Mouse (Mus musculus) heart, embryonic 11.5 days (tissue): Measurements from ENCODE around the gene Scn3b. TPM values are rescaled to one million over a fixed set of nuclear protein-coding genes. Genes with fewer than 3 reads are reported as not detected.
A peak's percentile ranks its signal among the peaks of the same experiment; 100 is the strongest.

Experiments used
- ATAC-seq: fragments of 200-750 bp; cut with Nextera tagmentation; replicated peaks from 2 replicates; pipeline ENCODE4 v1.8.0; 2017; ENCODE audit warnings: moderate library complexity; ENCODE audit not compliant: insufficient number of reproducible peaks, low FRiP score, low TSS enrichment
- H3K27ac ChIP-seq: fragments of 300-500 bp; sonication (generic); 2 replicates; pipeline ENCODE4 v1.5.1; 2014; ENCODE audit warnings: mild to moderate bottlenecking, low read depth, low read length
- H3K27me3 ChIP-seq: fragments of 300-500 bp; sonication (generic); 2 replicates; pipeline ENCODE4 v1.6.1; 2014; ENCODE audit warnings: mild to moderate bottlenecking, low read length, mixed read lengths; ENCODE audit not compliant: control insufficient read depth, insufficient read depth
- H3K36me3 ChIP-seq: fragments of 300-500 bp; sonication (generic); 2 replicates; pipeline ENCODE4 v1.6.1; 2014; ENCODE audit warnings: mild to moderate bottlenecking, low read length, moderate library complexity, mixed read lengths; ENCODE audit not compliant: control insufficient read depth, insufficient read depth
- H3K4me1 ChIP-seq: fragments of 300-500 bp; sonication (generic); 2 replicates; pipeline ENCODE4 v1.6.1; 2014; ENCODE audit warnings: low read length; ENCODE audit not compliant: control insufficient read depth, insufficient read depth
- H3K4me2 ChIP-seq: fragments of 300-500 bp; sonication (generic); 2 replicates; pipeline ENCODE4 v1.6.1; 2014; ENCODE audit warnings: mild to moderate bottlenecking, moderate library complexity
- H3K4me3 ChIP-seq: fragments of 300-500 bp; sonication (generic); 2 replicates; pipeline ENCODE4 v1.5.1; 2014; ENCODE audit warnings: low read depth, low read length
- H3K9ac ChIP-seq: fragments of 300-500 bp; sonication (generic); 2 replicates; pipeline ENCODE4 v1.6.1; 2014; ENCODE audit warnings: mild to moderate bottlenecking, low read depth, low read length, moderate library complexity
- H3K9me3 ChIP-seq: fragments of 300-500 bp; sonication (generic); replicated peaks from 2 replicates; pipeline ENCODE4 v1.6.1; 2016; ENCODE audit warnings: low read length; ENCODE audit not compliant: control insufficient read depth
- WGBS: fragments of 180-500 bp; shearing (Covaris S2); extraction: QIAGEN DNeasy Blood & Tissue Kit; methylation state at CpG from one replicate; pipeline ENCODE4 v1.1.7; 2014; ENCODE audit not compliant: insufficient replicate concordance; 5-methylcytosine and 5-hydroxymethylcytosine counted together
- polyA plus RNA-seq: library from polyadenylated mRNA; unstranded; fragments of >200 nt; fragmentation: Nextera tagmentation; extraction: Ambion mirVana; gene quantifications from 2 replicates; pipeline ENCODE4 v1.2.1, GENCODE M21; 2014

The Scn3b gene
- 0.38 and 0.44 TPM in 2 replicates for polyA plus RNA-seq

DNA sequence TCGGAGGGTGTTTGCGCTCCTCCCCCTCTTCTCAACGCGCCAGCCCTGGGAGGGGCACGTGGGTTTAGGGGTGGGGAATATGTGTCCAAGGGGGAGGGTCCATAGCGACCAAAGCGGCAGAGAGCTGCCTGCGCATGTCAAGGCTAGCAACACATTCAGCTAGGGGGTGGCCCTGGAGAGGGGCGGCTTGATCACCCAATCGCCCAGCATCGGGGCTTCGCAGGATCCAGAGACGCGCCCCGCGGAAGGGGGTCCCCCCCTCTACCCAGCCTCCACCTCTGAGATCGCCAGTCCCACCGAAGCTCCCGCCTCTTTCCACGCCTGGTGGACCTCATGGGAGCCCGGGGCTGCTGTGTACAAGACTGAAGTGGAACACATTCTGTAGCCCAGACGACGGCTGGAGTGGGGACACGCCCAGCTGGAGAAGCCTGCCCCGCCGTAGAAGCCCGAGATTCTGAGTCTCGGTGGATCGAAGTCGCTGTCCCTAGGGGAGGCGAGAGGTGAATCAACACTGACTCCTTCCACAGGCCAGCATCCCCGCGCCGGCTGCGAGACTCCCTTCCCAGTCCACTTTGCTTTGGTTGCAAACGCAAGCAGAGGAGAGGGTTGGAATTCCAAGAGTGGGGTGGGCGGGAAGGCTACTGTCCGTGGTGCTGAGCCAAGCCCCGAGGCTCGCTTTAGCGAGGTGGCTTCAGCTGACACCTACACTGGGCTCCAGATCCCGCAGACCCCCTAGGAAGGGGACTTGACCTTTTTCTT lies at the start of gene Scn3b:
Scn3b (plus strand) TSS at position 115 of the 759 bp plus-strand sequence.
- no peaks in the 10 kb centered on the region for H3K36me3 ChIP-seq
- H3K9me3 ChIP-seq, result no peaks in the 10 kb centered on the region
- peak within 1 kb of the TSS; percentile 63 for H3K4me2 ChIP-seq
- ATAC-seq, result peak; percentile 49; the same call in 1 of the 2 replicates
- H3K4me3 ChIP-seq, result peak within 1 kb of the TSS; percentile 34
- WGBS, result 1% methylated on average over 39 of the region's 42 CpGs
- peaks cover 23% of the 10 kb centered on the region for H3K27me3 ChIP-seq
- H3K4me1 ChIP-seq, result peaks cover 5% of the 10 kb centered on the region; the same call in 1 of the 2 replicates
- no peak within 1 kb of the TSS for H3K9ac ChIP-seq
- H3K27ac ChIP-seq, result no peak within 1 kb of the TSS

DNA sequence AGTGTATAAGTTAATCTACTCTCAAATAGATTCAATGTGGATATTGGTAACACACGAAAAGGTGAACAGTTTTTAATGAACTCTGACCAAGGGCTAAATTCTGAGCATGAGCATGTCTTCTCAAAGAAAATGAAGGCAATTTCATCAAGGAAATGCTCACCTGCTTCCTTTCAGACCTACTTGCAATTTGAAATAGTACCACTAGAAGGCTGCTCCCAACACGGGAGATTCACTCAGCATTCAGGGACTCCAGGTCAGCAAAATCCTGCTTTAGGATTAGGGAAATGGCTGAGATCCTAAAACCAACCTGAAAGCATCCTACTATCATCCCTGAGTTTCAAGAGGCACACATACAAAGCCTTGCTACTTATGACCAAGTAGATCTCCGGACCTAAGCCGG lies 44.7 kb upstream of the Scn3b start:
- Histone ChIP-seq H3K36me3 (no peaks in the 10 kb centered on the region), H3K4me1 (no peaks in the 10 kb centered on the region), H3K27ac (no peak overlapping the region), H3K9ac (no peak overlapping the region), H3K27me3 (no peaks in the 10 kb centered on the region), H3K9me3 (no peaks in the 10 kb centered on the region), H3K4me3 (no peak overlapping the region), H3K4me2 (no peak overlapping the region)
- 63% methylated on average over 4 of the region's 4 CpGs for WGBS
- no peak for ATAC-seq

DNA sequence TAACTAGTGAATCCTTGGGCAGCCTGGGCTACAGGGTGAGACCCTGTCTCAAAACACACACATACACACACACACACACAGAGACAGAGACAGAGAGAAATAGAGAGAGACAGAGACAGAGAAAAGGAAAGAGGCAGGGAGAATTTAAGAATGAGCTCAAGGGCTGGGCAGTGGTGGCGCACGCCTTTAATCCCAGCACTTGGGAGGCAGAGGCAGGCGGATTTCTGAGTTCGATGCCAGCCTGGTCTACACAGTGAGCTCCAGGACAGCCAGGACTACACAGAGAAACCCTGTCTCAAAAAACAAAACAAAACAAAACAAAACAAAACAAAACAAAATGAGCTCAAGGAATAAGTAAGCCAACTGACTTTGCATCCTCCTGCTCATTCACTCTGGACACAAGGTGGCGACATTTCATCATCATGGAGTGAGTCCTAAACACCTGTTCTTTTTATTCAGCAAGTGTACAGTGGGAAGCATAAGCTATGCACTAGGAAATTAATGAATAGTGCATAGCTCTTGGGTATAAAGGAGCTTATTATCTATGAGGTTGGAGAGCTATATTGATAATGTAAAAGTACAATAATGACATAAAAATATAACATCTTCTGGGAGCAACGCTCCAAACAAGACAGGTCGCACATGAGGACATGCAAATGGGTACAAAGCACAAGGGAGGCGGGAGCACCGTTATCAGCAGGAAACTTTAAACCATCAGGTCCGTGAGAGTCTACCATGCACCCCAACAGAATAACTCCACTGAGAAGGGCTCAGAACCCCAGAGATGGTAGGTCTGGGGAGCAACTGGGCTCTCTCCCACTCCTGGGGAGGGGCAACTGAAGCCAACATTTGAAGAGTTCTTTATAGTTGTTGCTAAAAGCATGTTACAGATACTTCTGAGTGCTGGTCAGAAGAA lies 40.9 kb upstream of the Scn3b start:
- no peak for ATAC-seq
- no peak overlapping the region for H3K9ac ChIP-seq
- 64% methylated on average over 10 of the region's 10 CpGs for WGBS

DNA sequence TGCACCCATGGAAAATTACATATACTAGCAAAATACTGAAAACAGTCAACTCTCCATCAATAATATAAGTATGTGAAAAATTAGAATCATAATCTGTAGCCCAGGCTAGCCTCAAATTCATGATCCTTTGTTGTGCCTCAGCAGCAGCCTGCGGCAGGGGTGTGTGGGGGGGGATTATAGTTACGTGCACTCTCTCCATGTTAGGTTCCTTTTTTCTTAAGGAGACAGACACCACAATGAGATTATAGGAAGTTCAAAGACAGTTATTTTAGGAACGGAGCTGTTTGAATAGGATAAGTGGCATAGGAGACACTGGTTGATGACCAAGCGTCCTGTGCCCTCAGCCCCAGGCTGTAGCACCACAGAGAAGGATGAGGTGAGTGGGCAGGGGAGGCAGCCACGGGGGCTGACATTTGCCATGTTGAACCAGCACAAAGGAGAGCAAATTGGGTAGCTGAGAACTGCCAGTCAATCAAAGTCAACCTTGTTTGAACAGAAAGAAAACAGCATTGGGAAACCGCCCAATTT lies 40.1 kb upstream of the Scn3b start:
- Histone ChIP-seq H3K4me2 (no peak overlapping the region), H3K9me3 (no peaks in the 10 kb centered on the region), H3K27me3 (no peaks in the 10 kb centered on the region), H3K4me1 (no peaks in the 10 kb centered on the region), H3K36me3 (no peaks in the 10 kb centered on the region), H3K27ac (no peak overlapping the region), H3K4me3 (no peak overlapping the region), H3K9ac (no peak overlapping the region)
- no peak for ATAC-seq
- WGBS, result 51% methylated on average over 6 of the region's 6 CpGs

More for the DNA sequence above, 40.9 kb upstream of the Scn3b start:
- no peaks in the 10 kb centered on the region for H3K27me3 ChIP-seq
- no peak overlapping the region for H3K4me3 ChIP-seq
- H3K4me2 ChIP-seq, result no peak overlapping the region
- H3K36me3 ChIP-seq, result no peaks in the 10 kb centered on the region
- no peak overlapping the region for H3K27ac ChIP-seq
- no peaks in the 10 kb centered on the region for H3K4me1 ChIP-seq
- no peaks in the 10 kb centered on the region for H3K9me3 ChIP-seq

DNA sequence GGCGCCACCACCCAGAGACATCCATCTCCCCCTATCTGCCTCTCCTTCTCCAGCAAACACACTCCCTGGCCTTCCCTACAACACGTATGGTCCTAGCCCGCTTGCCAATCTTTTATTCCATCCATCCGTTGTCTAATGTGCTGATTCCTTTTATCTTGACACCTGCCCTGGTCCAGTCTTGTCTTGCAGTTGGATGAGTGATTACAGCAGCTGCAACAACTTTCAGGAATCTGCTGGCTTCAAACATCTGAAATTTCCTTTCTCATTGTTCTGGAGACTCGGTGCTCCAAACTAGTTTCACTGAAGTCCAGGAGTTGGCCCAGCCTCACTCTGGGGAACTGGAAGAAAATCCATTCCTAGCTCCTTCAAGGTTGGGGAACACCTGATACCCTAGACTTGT lies 39.5 kb upstream of the Scn3b start:
- ATAC-seq, result no peak
- 61% methylated on average over 5 of the region's 5 CpGs for WGBS
- Histone ChIP-seq H3K9ac (no peak overlapping the region), H3K4me1 (no peaks in the 10 kb centered on the region), H3K27ac (no peak overlapping the region), H3K4me2 (no peak overlapping the region), H3K36me3 (no peaks in the 10 kb centered on the region), H3K4me3 (no peak overlapping the region), H3K9me3 (no peaks in the 10 kb centered on the region), H3K27me3 (no peaks in the 10 kb centered on the region)

DNA sequence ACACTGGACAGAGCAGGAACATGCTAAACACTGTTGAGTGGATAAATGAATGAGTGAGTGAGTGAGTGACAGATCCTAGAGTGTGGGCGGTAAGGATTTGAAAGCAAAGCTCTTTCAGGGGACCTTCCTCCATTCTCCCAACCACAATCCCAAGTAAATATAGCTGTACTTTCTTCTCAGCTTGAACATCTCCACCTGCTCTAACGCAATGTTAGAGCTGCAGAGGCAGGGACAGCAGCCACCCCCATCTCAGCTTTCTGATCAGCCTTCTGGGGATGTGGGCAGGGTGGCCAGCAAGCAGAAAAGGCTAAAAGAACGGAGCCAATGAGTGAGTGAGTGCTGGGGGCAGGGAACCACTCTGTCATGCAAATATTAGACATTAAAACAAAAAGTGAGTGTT lies 38.0 kb upstream of the Scn3b start:
- ATAC-seq, result no peak
- Histone ChIP-seq H3K27ac (no peak overlapping the region), H3K4me1 (no peaks in the 10 kb centered on the region), H3K27me3 (no peaks in the 10 kb centered on the region), H3K4me2 (no peak overlapping the region), H3K9me3 (no peaks in the 10 kb centered on the region), H3K9ac (no peak overlapping the region), H3K4me3 (no peak overlapping the region), H3K36me3 (no peaks in the 10 kb centered on the region)
- WGBS, result 74% methylated on average over 3 of the region's 3 CpGs

DNA sequence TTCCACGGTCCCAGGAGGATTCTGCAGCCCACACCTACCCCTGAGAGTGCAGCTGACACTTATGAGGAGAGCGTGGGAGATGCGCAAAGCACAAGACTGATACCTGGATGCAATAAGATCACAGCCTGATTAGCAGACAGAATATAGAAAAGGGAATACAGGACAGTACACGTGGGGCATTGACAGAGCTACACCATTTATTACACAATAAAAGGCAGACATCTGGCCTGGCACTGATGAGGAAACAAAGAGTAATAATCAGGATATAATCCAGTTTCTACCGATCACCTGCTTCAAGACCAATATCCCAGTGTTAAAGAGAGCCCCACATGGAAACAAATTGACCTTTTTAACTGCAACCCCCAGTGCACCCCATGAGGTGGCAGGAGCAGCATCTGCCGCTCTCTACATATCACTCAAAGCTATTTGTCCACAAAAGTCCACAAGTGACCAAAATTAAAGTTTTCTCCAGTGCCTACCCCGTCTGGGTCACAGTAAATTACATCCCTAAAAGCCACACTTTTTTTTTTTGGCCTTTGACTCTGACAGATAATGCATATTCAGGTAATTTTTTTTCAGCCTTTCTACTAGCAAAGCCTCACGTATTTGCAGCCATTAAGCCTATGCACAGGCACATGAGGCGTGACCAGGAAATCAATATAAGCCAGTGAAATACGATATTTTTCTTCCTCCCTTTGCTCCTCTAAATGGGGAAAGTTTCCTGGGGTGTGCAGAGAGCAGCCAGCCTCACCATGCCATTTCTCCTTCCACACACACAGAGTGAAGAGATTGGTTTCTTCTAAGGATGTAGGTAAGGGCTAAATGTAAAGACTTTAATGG lies 34.6 kb upstream of the Scn3b start:
- no peak overlapping the region for H3K9ac ChIP-seq
- H3K36me3 ChIP-seq, result no peaks in the 10 kb centered on the region
- H3K4me1 ChIP-seq, result no peaks in the 10 kb centered on the region
- WGBS, result 72% methylated on average over 10 of the region's 10 CpGs
- H3K9me3 ChIP-seq, result no peaks in the 10 kb centered on the region
- H3K27me3 ChIP-seq, result no peaks in the 10 kb centered on the region
- no peak overlapping the region for H3K4me2 ChIP-seq
- no peak overlapping the region for H3K4me3 ChIP-seq
- no peak for ATAC-seq
- no peak overlapping the region for H3K27ac ChIP-seq

DNA sequence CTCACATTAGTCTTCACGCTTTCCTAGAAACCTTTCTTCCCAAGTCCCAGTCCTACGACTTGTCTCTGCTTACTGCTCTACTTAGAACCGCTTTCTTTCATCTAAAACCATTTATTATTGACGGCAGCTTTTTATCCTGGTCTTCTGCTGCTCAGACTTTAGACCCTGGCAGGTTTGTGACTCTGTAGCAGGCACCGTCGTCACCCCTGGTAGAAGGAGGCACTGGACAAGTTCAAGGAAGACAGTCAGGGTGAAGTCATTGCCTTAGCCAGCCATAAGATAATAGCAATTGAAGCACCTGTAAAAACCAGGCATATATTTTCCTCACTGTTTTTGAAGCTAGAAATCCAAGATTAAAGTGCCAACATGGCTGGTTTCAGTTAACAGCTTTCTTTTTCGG lies 33.8 kb upstream of the Scn3b start:
- H3K36me3 ChIP-seq, result no peaks in the 10 kb centered on the region
- H3K9ac ChIP-seq, result no peak overlapping the region
- no peak overlapping the region for H3K4me3 ChIP-seq
- no peak overlapping the region for H3K4me2 ChIP-seq
- WGBS, result 72% methylated on average over 7 of the region's 7 CpGs
- peaks cover 7% of the 10 kb centered on the region; the same call in 1 of the 2 replicates for H3K27me3 ChIP-seq
- no peaks in the 10 kb centered on the region for H3K9me3 ChIP-seq
- no peak overlapping the region for H3K27ac ChIP-seq
- no peak for ATAC-seq
- H3K4me1 ChIP-seq, result no peaks in the 10 kb centered on the region
